Mouse (Mus musculus) kidney, adult 2 months (tissue): ENCODE data around the gene Foxp4. TPM values are rescaled to one million over a fixed set of nuclear protein-coding genes. Genes with fewer than 3 reads are reported as not detected.

ENCODE experiments used
- DNase-seq: peaks from one replicate; pipeline ENCODE4 v3.0.0; 2021
- H3K27ac ChIP-seq: fragments of 200-500 bp; 2 replicates; pipeline ENCODE4 v1.5.1; 2012; ENCODE audit warnings: low read depth, low read length, control low read depth, inconsistent platforms; ENCODE audit not compliant: insufficient read depth
- H3K27me3 ChIP-seq: fragments of 200-500 bp; replicated peaks from 2 replicates; pipeline ENCODE4 v1.6.1; 2012; ENCODE audit warnings: mild to moderate bottlenecking, moderate library complexity, low read length, inconsistent platforms; ENCODE audit not compliant: control insufficient read depth, insufficient read depth
- H3K36me3 ChIP-seq: fragments of 200-500 bp; 2 replicates; pipeline ENCODE4 v1.6.1; 2012; ENCODE audit warnings: mild to moderate bottlenecking, moderate library complexity, low read length, inconsistent platforms; ENCODE audit not compliant: control insufficient read depth, insufficient read depth
- H3K4me1 ChIP-seq: fragments of 200-500 bp; 2 replicates; pipeline ENCODE4 v1.6.1; 2011; ENCODE audit warnings: low read length; ENCODE audit not compliant: control insufficient read depth, insufficient read depth
- H3K4me3 ChIP-seq: fragments of 200-500 bp; 2 replicates; pipeline ENCODE4 v1.5.1; 2011; ENCODE audit warnings: mild to moderate bottlenecking, low read depth, low read length, control low read depth; ENCODE audit not compliant: insufficient read depth
- CTCF ChIP-seq: fragments of 200-500 bp; conservative IDR thresholded peaks from 2 replicates; pipeline ENCODE4 v1.5.1; 2011; ENCODE audit warnings: low read depth, mild to moderate bottlenecking, control low read depth, low read length, moderate library complexity, mixed read lengths; ENCODE audit not compliant: insufficient read depth, insufficient read length
- POLR2A ChIP-seq: fragments of 200-500 bp; IDR thresholded peaks from one replicate; pipeline ENCODE4 v1.6.1; 2011; ENCODE audit warnings: low read depth, low read length, control low read depth
- WGBS: fragments of 180-500 bp; shearing (Covaris S2); methylation state at CpG from one replicate; pipeline ENCODE4 v1.1.7; 2018; 5-methylcytosine and 5-hydroxymethylcytosine counted together
- polyA plus RNA-seq: library from polyadenylated mRNA; depleted of rRNA; stranded (reverse); fragments of >200 nt; gene quantifications from 2 replicates; pipeline ENCODE4 v1.2.3, GENCODE M21; 2012; rRNA removed

The Foxp4 gene
- polyA plus RNA-seq = 23.5 and 27.4 TPM in 2 replicates

DNA sequence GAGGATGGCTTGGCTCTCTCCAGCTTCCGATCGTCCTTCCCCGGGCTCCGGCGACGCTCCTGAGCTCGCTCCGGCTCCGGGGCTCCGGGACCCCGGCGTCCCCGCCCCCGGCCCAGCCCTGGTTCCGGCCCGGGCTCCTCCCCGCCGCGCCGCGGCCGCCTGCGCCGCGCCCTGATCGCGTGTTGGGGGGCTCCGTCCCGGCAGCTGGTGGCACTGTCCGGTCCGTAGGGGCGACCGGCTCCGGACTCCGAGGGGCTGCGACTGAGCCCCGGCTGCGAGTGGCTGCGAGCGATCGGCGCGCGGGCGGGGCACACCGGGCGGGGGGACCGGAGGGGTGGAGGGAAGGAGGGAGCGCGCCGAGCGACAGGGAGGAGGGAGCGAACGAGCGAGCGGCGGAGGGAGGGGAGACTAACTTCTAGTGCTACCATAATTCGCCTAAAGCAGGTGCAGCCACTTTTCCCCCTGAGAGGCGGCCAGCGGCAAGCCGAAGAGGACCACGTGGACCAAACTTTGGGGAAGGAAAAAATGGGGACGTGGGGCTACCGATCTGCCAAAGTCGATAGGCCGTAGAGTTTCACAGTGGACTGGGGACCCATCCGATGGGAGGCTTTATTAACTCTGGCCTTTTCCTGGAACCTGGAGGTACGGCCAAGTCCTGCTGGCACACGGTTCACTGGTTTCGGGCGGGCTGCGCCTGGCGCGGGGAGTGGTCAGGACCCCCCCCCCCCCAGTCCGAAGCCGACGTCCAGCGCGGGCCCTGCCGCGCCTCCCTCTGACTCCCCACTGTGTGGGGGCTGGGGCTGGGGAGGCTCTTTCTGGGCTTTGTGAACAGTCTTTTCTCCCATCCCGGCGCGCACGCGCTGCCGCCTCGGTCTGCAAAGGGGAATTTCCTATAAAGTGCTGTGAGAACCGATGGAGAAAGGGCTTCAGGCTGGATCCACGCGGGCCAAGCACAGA is at the start of gene Foxp4:
Gene Foxp4, minus strand, starts transcription at position 263 of the 957 bp plus-strand sequence.
- TF ChIP-seq CTCF = no peak
- no peak for TF ChIP-seq POLR2A

DNA sequence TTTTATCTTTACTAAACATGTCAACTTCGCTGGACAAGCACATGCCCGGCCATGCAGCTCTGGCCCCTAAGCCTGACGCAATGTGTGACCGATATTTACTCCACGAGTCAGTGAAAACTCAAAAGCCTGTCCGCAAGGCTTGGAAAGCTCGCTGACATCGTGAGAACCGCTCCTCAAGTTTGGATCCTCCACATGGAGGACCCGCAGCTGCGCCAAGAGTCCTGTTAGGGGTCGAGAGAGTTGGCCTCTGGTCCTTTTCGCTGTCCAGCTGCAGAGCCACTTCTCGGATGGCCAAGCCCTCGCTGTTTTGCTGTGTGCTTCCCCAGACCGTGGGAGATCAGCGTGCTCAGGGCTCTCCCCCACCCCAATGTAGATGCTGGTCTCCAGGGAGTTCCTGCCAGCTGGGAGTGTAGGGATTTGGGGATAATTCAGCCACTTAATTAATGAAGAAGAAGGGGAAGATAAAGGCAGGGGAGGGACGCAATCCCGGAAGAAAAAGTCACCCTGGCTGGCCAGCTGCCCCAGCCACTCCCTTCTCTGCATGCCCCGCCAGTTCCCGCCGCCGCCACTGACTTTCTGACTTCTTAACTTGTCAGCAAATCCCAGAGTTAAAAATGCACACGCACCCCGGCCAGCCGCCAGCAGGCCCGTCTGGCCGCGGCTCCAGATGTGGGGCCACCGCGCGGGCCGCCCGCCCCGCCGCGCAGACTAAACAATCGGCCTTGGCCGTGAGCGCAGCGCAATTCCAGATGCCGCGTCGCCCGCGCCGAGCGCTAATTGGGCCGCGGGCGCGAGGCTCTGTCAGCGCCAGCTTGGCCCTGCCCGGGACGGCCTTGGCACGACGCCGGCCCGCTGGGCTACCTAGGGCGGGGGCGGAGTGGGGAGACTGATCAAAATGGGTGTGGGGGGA is 49.4 kb upstream of the Foxp4 start:
- DNase-seq = peak; percentile 83
- TF ChIP-seq CTCF (no peak), POLR2A (no peak)
- Histone ChIP-seq H3K36me3 (no peaks in the 10 kb centered on the region), H3K4me1 (peaks cover 7% of the 10 kb centered on the region; the same call in 1 of the 2 replicates), H3K4me3 (peak overlapping the region; percentile 35), H3K27ac (no peak overlapping the region), H3K27me3 (no peaks in the 10 kb centered on the region)
- WGBS = 8% methylated on average over 61 of the region's 61 CpGs

More for the DNA sequence above, at the start of gene Foxp4:
- Histone ChIP-seq H3K4me3 (peak within 1 kb of the TSS; percentile 98), H3K27ac (peak within 1 kb of the TSS; percentile 87), H3K36me3 (no peaks in the 10 kb centered on the region), H3K27me3 (no peaks in the 10 kb centered on the region), H3K4me1 (no peaks in the 10 kb centered on the region)
- DNase-seq = peak; percentile 87
- WGBS = 1% methylated on average over 91 of the region's 91 CpGs

DNA sequence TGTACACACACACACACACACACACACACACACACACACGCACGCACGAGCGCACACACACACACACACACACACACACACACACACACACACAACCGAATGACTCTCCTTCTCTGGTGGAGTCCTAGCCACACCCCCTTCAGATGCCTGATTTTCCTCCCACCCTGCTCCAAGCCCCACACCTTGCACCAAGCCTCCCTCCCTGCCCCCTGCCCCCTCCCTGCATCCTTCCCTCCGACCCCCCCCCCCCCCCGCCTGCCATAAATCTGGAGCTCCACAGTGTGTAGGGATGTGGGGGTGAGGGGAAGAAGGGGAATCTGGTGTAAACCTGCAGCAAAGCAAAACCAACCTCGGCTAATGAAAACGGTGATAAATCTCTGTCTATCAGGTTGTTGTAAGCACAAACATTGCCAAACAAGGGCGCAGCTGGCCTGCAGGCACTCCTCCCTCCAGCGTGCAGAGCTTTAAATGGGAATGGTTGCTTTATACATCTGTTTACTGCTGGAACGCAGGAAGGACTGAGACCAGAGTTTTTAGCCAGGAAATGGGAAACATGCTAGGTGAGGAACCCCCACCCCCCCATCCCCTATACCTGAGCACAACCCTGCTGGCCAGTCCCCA is 41.5 kb upstream of the Foxp4 start:
- WGBS = 26% methylated on average over 12 of the region's 12 CpGs
- no peak for TF ChIP-seq POLR2A
- no peak for TF ChIP-seq CTCF
- Histone ChIP-seq H3K4me1 (no peaks in the 10 kb centered on the region), H3K4me3 (no peak overlapping the region), H3K27ac (no peak overlapping the region), H3K27me3 (no peaks in the 10 kb centered on the region), H3K36me3 (no peaks in the 10 kb centered on the region)
- peak; percentile 30 for DNase-seq

DNA sequence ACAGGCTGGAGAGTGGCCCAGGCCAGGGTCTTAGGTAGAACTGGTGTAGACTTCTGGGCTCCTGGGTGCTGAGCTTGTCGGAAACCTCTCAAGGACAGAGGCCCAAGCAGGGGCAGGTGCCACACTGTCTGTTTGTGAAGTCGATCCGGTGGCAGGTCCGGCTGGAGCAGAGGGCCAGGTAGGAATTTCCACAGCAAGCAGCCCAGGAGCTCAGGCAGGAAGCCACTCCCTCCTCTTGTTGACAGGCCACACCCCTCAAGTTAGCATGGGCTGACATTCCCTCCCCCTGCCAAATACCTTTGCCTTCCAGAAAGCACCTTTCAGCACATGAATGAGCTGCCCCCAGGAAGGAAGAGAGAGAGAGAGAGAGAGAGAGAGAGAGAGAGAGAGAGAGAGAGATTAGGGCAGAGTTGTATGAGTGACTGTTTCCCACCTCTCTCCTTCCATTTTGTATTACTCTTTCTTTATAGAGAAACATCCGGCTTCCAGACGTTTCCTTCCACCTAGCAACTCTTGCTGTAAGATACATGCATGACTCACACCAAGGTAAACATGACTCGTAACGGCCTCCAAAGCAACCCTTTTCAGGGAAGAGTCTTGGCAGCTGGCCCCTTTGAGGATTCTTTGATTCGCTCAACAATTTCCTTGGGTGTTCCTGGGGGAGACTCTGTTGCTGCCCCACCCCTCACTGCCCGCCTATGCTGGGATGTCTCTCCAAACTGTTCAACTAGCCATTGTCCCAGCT is 33.8 kb upstream of the Foxp4 start:
- no peaks in the 10 kb centered on the region for H3K36me3 ChIP-seq
- no peak overlapping the region for H3K4me3 ChIP-seq
- no peaks in the 10 kb centered on the region for H3K27me3 ChIP-seq
- H3K4me1 ChIP-seq = no peaks in the 10 kb centered on the region
- WGBS = 40% methylated on average over 10 of the region's 10 CpGs
- no peak for TF ChIP-seq CTCF
- TF ChIP-seq POLR2A = no peak
- peak; percentile 34 for DNase-seq
- no peak overlapping the region for H3K27ac ChIP-seq

DNA sequence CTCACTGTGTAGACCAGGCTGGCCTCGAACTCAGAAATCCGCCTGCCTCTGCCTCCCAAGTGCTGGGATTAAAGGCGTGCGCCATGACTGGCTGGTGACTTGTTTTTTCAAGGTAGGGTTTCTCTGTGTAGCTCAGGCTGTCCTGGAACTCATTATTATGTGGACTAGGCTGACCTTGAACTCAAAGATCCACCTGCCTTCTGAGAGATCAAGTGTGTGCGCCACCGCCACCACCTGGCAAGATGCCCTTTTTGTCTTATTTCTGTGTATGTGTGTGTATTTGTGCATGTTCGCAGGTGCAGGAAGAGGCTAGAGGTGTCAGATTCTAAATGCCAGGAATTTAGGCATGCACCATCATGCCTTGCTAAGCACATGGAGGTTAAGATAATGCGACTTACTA is 32.0 kb upstream of the Foxp4 start:
- no peaks in the 10 kb centered on the region for H3K27me3 ChIP-seq
- H3K36me3 ChIP-seq = no peaks in the 10 kb centered on the region
- no peak overlapping the region for H3K27ac ChIP-seq
- TF ChIP-seq CTCF = no peak
- no peak for TF ChIP-seq POLR2A
- no peaks in the 10 kb centered on the region for H3K4me1 ChIP-seq
- no peak overlapping the region for H3K4me3 ChIP-seq
- DNase-seq = no peak
- 97% methylated on average over 8 of the region's 8 CpGs for WGBS

DNA sequence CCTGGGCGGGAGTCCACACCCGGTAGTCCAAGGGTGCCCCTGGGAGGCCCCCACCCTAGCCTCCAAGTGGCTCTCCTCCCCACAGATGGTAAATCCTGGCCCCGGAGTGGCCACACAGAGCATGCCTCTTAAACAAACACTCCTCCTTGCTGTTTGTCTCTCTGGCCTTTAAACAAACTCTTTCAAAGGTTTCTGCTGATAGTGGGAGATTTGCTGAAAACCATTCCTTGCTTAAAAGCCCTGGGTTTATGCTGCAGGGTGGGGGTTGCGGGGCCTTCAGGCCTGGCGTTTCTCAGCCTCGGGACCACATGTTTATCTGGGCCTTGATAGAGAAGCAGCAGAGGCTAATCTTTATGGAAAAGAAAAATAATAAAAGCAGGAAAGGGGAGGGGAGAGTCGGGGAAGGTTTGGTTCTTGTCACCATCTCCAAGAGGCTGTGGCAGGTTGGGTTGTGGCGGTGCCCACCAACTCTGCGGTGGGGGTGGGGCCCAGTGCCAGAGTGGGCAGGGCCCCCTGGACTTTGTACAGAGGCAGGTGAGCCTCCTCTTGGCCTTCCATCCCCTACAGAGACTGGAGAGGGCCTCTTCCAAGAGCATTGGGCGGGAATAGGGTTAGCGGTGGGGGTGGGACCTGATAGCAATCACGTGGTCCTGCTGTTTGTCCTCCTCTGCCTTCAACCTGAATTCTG is 30.8 kb upstream of the Foxp4 start:
- Histone ChIP-seq H3K27ac (no peak overlapping the region), H3K4me3 (no peak overlapping the region), H3K36me3 (no peaks in the 10 kb centered on the region), H3K27me3 (no peaks in the 10 kb centered on the region), H3K4me1 (no peaks in the 10 kb centered on the region)
- DNase-seq = no peak
- TF ChIP-seq CTCF = no peak
- no peak for TF ChIP-seq POLR2A
- 62% methylated on average over 12 of the region's 12 CpGs for WGBS
